10 mouse cellular contexts compared by ENCODE assay signal in the genomic region with DNA sequence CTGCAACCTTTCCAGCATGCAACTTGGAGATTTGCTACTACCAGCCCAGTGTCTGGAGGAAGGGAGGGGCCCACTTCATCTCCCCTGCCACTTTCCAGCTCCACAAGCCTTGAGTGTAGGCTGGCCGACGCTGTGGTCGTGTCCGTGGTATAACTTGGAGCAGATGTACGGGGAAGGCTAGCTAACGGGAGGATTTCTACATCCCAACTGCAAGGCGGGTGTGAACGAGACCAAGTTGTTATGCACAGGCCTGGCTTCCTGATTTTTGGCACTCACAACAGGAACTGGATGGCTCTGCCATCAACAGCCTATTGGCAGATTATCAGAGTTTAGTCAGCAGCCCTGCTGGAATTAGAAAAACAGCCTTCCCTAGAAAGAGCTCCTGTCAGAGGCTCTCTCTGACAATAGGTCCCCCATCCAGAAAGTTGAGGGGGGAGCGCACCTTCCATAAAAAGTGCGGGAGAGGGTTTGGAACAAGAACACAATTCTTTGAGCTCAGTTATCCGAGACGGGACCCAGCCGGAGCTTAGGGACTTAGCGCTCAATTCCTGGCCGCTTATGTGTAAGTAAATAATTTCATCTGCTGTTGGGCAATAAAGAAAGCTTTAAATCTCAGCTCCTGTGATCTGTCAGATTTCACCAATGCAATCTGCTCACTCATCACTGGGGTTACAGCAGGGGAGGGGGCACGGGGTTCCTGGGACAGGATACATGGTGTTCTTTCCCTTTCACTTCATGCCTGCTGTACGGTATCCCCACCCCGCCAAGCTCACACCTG.
DNase-seq lines count a peak whose midpoint lies in the region; ATAC-seq and TF ChIP-seq lines count a peak whose summit lies in the region.
"Had no signal": no experiment of that assay in that cellular context is flagged by ENCODE, and none has a peak within 500 bp of the region (broad histone marks: within the 10 kb centered on the region; RNA-seq: fewer than 3 reads in every experiment).

No protein-coding gene starts in this region.

- H3K4me2 ChIP-seq in hindbrain, embryonic 14.5 days (replicated peaks), result no peak overlapping the region; the same call in none of the 2 replicates
- H3K4me2 ChIP-seq: limb, embryonic 13.5 days had no signal

- H3K27me3 ChIP-seq in ES-Bruce4 (ENCODE audit: control insufficient read depth, insufficient read depth, low read length, poor library complexity, severe bottlenecking), result no peaks in the 10 kb centered on the region
- H3K27me3 ChIP-seq in hindbrain, embryonic 14.5 days (ENCODE audit: control insufficient read depth, insufficient read depth, low read length), result no peaks in the 10 kb centered on the region
- H3K27me3 ChIP-seq in thymus, adult 2 months (ENCODE audit: control insufficient read depth, insufficient read depth, low read length), result no peaks in the 10 kb centered on the region

- H3K4me1 ChIP-seq in ES-Bruce4 (ENCODE audit: control insufficient read depth, insufficient read depth, low read length), result peaks cover 5% of the 10 kb centered on the region
- H3K4me1 ChIP-seq in hindbrain, embryonic 14.5 days (replicated peaks; ENCODE audit: control insufficient read depth, insufficient read depth, low read length), result peaks cover 31% of the 10 kb centered on the region
- no peaks in the 10 kb centered on the region for H3K4me1 ChIP-seq in thymus, adult 2 months (replicated peaks; ENCODE audit: control insufficient read depth, insufficient read depth, low read length)

- no peaks in the 10 kb centered on the region for H3K36me3 ChIP-seq in ES-Bruce4 (ENCODE audit: control insufficient read depth, insufficient read depth, low read length, poor library complexity, severe bottlenecking)
- H3K36me3 ChIP-seq in hindbrain, embryonic 14.5 days (replicated peaks; ENCODE audit: control insufficient read depth, insufficient read depth), result no peaks in the 10 kb centered on the region
- H3K36me3 ChIP-seq in thymus, adult 2 months (ENCODE audit: control insufficient read depth, insufficient read depth, low read length), result no peaks in the 10 kb centered on the region
- H3K36me3 ChIP-seq: limb, embryonic 13.5 days had no signal

- peak; percentile 22 for DNase-seq in cerebellum, adult 18-20 months
- peak; percentile 56 for DNase-seq in hindbrain, embryonic 14.5 days (ENCODE audit: low spot score)
- peak; percentile 19 for DNase-seq in lung, postnatal 10 days
- DNase-seq in thymus, adult 2 months, result no peak
- DNase-seq in kidney, adult 18-20 months, result no peak
- no peak for DNase-seq in urinary bladder, postnatal 4 days (ENCODE audit: low spot score in 2 of 2)
- no peak for DNase-seq in heart, adult 9 months (ENCODE audit: low spot score in 2 of 2)

- no peak for TF ChIP-seq EP300 in ES-Bruce4 (IDR thresholded peaks at IDR 0.05; ENCODE audit: insufficient read depth, low read depth, low read length)

- TF ChIP-seq CTCF in ES-Bruce4 (IDR thresholded peaks at IDR 0.05; ENCODE audit: low read depth, low read length), result no peak
- TF ChIP-seq CTCF in thymus, adult 2 months (IDR thresholded peaks at IDR 0.05; ENCODE audit: borderline replicate concordance, control insufficient read depth, extremely low read depth, insufficient read depth, low read length, poor library complexity), result no peak

- peak overlapping the region; percentile 3; the same call in 1 of the 2 replicates for H3K4me3 ChIP-seq in ES-Bruce4 (ENCODE audit: low read depth, low read length)
- no peak overlapping the region for H3K4me3 ChIP-seq in hindbrain, embryonic 14.5 days (replicated peaks; ENCODE audit: low read length)
- no peak overlapping the region for H3K4me3 ChIP-seq in thymus, adult 2 months (ENCODE audit: control insufficient read depth, insufficient read depth, low read length)
- H3K4me3 ChIP-seq: limb, embryonic 13.5 days; myocyte had no signal

- no peak for TF ChIP-seq POLR2A in ES-Bruce4 (IDR thresholded peaks at IDR 0.05; ENCODE audit: insufficient read depth, low read length)
- TF ChIP-seq POLR2A in thymus, adult 2 months (IDR thresholded peaks at IDR 0.05; ENCODE audit: control insufficient read depth, extremely low read depth, insufficient read depth, low read length, poor library complexity), result no peak

- no peaks in the 10 kb centered on the region for H3K9me3 ChIP-seq in ES-Bruce4 (replicated peaks; ENCODE audit: control insufficient read depth, insufficient read depth, low read length, poor library complexity, severe bottlenecking)
- H3K9me3 ChIP-seq in hindbrain, embryonic 14.5 days (ENCODE audit: control insufficient read depth, low read length), result no peaks in the 10 kb centered on the region
- H3K9me3 ChIP-seq: limb, embryonic 13.5 days had no signal

- no peak overlapping the region for H3K9ac ChIP-seq in ES-Bruce4 (ENCODE audit: low read depth, poor library complexity, severe bottlenecking)
- H3K9ac ChIP-seq in hindbrain, embryonic 14.5 days, result no peak overlapping the region
- H3K9ac ChIP-seq: limb, embryonic 13.5 days had no signal

- no peak; the same call in 1 of the 2 replicates for ATAC-seq in hindbrain, embryonic 14.5 days (ENCODE audit: low FRiP score)

- 45% methylated on average over 18 of the region's 18 CpGs for WGBS in hindbrain, embryonic 14.5 days
- 72% methylated on average over 18 of the region's 18 CpGs for WGBS in thymus, adult 2 months

- H3K27ac ChIP-seq in ES-Bruce4 (ENCODE audit: insufficient read depth, low read length), result no peak overlapping the region
- H3K27ac ChIP-seq in hindbrain, embryonic 14.5 days, result peak overlapping the region; percentile 62
- no peak overlapping the region for H3K27ac ChIP-seq in thymus, adult 2 months (ENCODE audit: control insufficient read depth, insufficient read depth, low read length)
- H3K27ac ChIP-seq: limb, embryonic 13.5 days had no signal

Comparison
In these comparisons a context has a peak if more than half of its experiments do, and no peak if none do; other contexts are left out.
1. DNase-seq: peak in cerebellum, adult 18-20 months (2 of 2), hindbrain, embryonic 14.5 days (single experiment) and lung, postnatal 10 days (single experiment); none in thymus, adult 2 months (single experiment), kidney, adult 18-20 months (single experiment), urinary bladder, postnatal 4 days (0 of 2) and heart, adult 9 months (0 of 2).